Mouse (Mus musculus): Measurements from ENCODE around the gene Olfr1404. TPM values are rescaled to one million over a fixed set of nuclear protein-coding genes. Genes with fewer than 3 reads are reported as not detected.
"Not testable (repeated sequence)": the region's sequence is repeated elsewhere in the genome, so short reads cannot be mapped to it uniquely, and the experiment has no call there.

Gene Olfr1404
- polyA plus RNA-seq (2016; fragmentation: Nextera tagmentation; extraction: Ambion mirVana), result not detected in 2 replicates

DNA sequence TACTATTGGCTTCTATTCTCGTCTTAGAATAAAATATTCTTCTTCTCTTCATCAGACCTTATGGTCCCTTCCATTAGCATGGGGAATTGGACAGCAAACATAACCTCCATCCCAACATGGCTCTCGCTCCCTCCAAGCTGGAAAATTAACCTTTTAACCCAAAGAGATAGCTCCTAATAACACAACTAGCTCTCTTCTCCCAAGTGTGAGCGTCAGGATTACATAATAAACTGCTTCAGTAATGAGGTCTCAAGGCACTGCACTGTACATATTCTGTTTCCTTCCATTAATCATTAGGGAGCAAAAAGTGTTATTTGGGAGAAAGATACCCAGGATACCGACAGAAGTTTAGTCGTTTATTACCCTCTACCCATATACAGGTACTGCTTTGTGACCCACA, at the start of gene Olfr1404:
Olfr1404 (plus strand) TSS at position 301 of the 400 bp plus-strand sequence.
- ATAC-seq (ENCODE audit: insufficient number of reproducible peaks, low FRiP score), result no peak
- Histone ChIP-seq H3K36me3 (no peaks in the 10 kb centered on the region), H3K9ac (no peak within 1 kb of the TSS), H3K27ac (ENCODE audit: poor library complexity, severe bottlenecking) (no peak within 1 kb of the TSS), H3K4me1 (replicated peaks) (no peaks in the 10 kb centered on the region), H3K9me3 (replicated peaks) (no peaks in the 10 kb centered on the region), H3K27me3 (replicated peaks) (no peaks in the 10 kb centered on the region), H3K4me2 (no peak within 1 kb of the TSS), H3K4me3 (no peak within 1 kb of the TSS)
- 74% methylated on average over 5 of the region's 5 CpGs for WGBS

DNA sequence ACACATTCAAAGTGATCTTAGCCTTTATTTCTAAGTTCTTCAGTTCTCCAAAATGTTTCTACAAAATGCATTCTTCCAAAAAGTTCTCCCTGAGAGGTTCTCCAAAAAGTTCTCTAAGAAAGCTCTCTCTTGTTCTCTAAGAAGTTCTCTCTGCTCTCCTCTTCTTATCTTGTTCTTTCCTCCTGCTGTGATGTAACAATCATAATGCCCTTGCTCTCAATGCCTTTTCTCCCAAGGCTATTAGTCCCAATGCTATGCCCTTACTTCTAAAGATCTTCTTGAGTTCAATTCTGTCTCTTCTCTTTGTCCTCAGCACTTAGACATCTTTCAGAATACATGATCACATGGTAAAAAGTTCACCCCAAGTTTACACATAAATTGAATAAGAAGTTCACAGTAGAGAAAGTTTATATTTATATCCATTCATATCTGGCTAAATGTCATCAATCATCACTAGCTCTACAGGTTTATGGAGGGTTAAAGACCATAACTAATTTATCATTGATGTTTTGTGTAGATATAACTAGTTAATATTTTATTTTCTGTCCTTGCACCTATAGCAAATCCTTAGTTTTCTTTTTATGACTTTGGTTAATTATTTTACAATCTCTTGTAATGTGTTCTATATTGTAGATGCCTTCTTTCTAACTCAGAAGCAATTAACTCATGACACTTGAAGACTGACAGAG, 37.9 kb upstream of the Olfr1404 start:
- no peaks in the 10 kb centered on the region for H3K4me1 ChIP-seq (replicated peaks)
- no peak overlapping the region for H3K9ac ChIP-seq
- no peaks in the 10 kb centered on the region for H3K27me3 ChIP-seq (replicated peaks)
- H3K27ac ChIP-seq (ENCODE audit: poor library complexity, severe bottlenecking), result no peak overlapping the region
- ATAC-seq (ENCODE audit: insufficient number of reproducible peaks, low FRiP score), result no peak
- H3K4me2 ChIP-seq, result no peak overlapping the region
- H3K4me3 ChIP-seq, result no peak overlapping the region
- H3K9me3 ChIP-seq (replicated peaks), result 0 out of 2 replicates have a peak, but pooled peaks cover 3% of the 10 kb centered on the region
- no peaks in the 10 kb centered on the region for H3K36me3 ChIP-seq

DNA sequence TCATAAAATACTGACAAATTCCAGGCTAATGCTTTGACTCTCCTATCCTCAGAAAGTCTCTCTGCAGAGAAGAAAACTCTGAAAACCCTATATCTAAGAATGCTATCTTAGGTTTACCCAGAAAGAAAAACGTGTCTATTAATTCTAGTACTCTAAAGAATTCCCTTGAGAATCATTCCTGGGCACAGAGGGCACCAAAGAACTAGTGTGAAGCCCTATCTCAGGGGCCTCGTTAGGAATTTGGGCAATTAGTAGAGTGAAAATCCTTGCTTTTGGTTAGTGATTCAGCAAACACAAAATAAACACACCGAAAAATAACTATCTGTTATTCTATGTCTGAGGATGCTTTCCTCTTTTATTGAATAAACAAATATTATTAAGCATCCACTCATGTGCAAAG, 21.7 kb upstream of the Olfr1404 start, which contains the start of gene Olfr1406:
Olfr1406 (minus strand) TSS at position 101 of the 400 bp plus-strand sequence.
- H3K9ac ChIP-seq, result no peak within 1 kb of the TSS
- H3K27ac ChIP-seq (ENCODE audit: poor library complexity, severe bottlenecking), result no peak within 1 kb of the TSS
- 56% methylated on average over 3 of the region's 3 CpGs for WGBS
- no peak for ATAC-seq (ENCODE audit: insufficient number of reproducible peaks, low FRiP score)
- H3K36me3 ChIP-seq, result no peaks in the 10 kb centered on the region
- H3K9me3 ChIP-seq (replicated peaks), result no peaks in the 10 kb centered on the region
- no peak within 1 kb of the TSS for H3K4me3 ChIP-seq
- no peaks in the 10 kb centered on the region for H3K27me3 ChIP-seq (replicated peaks)
- no peaks in the 10 kb centered on the region for H3K4me1 ChIP-seq (replicated peaks)
- no peak within 1 kb of the TSS for H3K4me2 ChIP-seq

DNA sequence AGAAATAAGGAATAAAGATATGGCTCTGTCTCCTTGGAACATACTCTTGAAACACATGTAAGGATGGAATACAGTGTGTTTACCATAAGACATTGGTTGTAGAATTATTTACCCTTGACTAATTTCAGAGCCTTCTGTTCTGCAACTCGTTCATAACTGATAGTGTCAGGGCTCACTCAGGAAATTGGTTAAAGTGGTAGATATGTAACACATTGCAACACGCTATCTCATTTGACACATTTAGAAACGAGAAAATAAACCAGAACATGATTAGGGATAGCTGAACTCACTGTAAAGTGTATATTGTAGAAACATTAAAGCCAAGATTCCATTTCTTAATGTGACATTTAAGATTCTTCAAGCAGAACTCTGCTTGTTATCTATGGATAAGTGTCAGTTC, 20.1 kb upstream of the Olfr1404 start:
- Histone ChIP-seq H3K27ac (ENCODE audit: poor library complexity, severe bottlenecking) (no peak overlapping the region), H3K4me2 (no peak overlapping the region), H3K9ac (no peak overlapping the region), H3K4me3 (no peak overlapping the region), H3K4me1 (replicated peaks) (no peaks in the 10 kb centered on the region), H3K9me3 (replicated peaks) (no peaks in the 10 kb centered on the region), H3K27me3 (replicated peaks) (no peaks in the 10 kb centered on the region), H3K36me3 (no peaks in the 10 kb centered on the region)
- no peak for ATAC-seq (ENCODE audit: insufficient number of reproducible peaks, low FRiP score)
- 40% methylated on average over 3 of the region's 3 CpGs for WGBS

DNA sequence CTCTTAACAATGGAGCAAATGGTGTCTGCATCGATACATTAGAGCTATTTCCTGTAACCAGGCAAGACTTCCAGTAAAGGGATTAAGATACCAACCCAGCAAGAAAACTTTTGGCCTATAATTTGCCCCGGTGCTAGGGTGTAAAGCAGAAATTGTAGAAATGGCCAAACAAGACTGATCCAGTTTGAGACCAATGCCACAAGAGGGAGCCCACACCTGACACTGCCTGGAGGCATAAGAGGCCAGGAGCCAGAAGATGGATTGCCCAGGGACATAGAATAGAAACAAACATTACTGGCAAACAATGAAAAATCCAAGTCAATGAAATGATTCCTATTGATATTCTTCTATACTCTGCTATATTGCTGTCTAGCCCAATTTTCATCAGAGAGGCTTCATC, 15.8 kb upstream of the Olfr1404 start:
- H3K9me3 ChIP-seq (replicated peaks), result no peaks in the 10 kb centered on the region
- no peak overlapping the region for H3K27ac ChIP-seq (ENCODE audit: poor library complexity, severe bottlenecking)
- no peaks in the 10 kb centered on the region for H3K27me3 ChIP-seq (replicated peaks)
- H3K4me3 ChIP-seq, result no peak overlapping the region
- no peak overlapping the region for H3K4me2 ChIP-seq
- 68% methylated on average over 2 of the region's 2 CpGs for WGBS
- no peaks in the 10 kb centered on the region for H3K36me3 ChIP-seq
- H3K4me1 ChIP-seq (replicated peaks), result no peaks in the 10 kb centered on the region
- ATAC-seq (ENCODE audit: insufficient number of reproducible peaks, low FRiP score), result no peak
- no peak overlapping the region for H3K9ac ChIP-seq

DNA sequence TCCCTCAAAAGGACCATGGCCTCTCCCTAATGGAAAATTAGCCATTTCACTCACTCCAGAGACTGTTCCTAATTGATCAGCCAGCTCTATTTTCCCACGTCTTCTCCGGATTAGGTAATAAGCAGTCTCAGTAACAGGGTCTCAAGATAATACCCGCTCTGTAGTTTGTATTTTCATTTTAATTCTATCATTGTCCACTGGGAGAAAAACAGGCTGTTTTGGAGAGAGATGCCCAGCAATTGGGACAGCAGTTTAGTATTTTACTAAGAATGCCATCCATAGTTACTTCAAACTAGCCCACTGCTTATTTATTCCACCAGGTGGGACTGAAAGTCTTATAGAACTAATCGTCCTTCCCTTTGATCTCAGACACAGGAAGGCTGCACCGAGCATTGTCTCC, 14.7 kb upstream of the Olfr1404 start, which contains the start of gene Olfr218:
Olfr218 (plus strand) TSS at position 301 of the 400 bp plus-strand sequence.
- Histone ChIP-seq H3K36me3 (no peaks in the 10 kb centered on the region), H3K4me3 (no peak within 1 kb of the TSS), H3K9me3 (replicated peaks) (no peaks in the 10 kb centered on the region), H3K4me1 (replicated peaks) (no peaks in the 10 kb centered on the region), H3K27me3 (replicated peaks) (no peaks in the 10 kb centered on the region), H3K4me2 (no peak within 1 kb of the TSS), H3K9ac (no peak within 1 kb of the TSS), H3K27ac (ENCODE audit: poor library complexity, severe bottlenecking) (no peak within 1 kb of the TSS)
- no peak for ATAC-seq (ENCODE audit: insufficient number of reproducible peaks, low FRiP score)
- 72% methylated on average over 5 of the region's 5 CpGs for WGBS

DNA sequence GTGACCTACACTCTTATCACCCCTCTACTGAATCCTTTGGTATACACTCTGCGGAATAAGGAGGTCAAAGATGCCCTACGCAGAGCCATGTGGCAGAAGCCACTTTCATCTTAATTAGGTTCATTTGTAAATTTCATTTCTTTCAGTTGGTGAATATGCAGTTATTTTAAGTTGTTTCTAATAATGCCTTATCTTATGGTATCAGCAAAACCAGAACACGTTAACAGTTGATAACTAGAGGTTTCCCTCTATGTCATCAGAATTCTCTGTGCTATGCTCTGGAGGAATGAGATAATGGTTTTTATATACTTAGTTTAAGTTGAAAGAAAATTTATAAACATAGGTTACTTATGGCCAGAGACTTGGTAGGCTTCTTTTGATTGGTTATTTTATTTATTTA, 4.3 kb downstream of the Olfr1404 start:
- no peaks in the 10 kb centered on the region for H3K4me1 ChIP-seq (replicated peaks)
- H3K9me3 ChIP-seq (replicated peaks), result no peaks in the 10 kb centered on the region
- no peaks in the 10 kb centered on the region for H3K27me3 ChIP-seq (replicated peaks)
- H3K4me2 ChIP-seq, result no peak overlapping the region
- H3K9ac ChIP-seq, result no peak overlapping the region
- no peak for ATAC-seq (ENCODE audit: insufficient number of reproducible peaks, low FRiP score)
- 76% methylated on average over 3 of the region's 3 CpGs for WGBS
- H3K4me3 ChIP-seq, result no peak overlapping the region
- H3K36me3 ChIP-seq, result no peaks in the 10 kb centered on the region
- no peak overlapping the region for H3K27ac ChIP-seq (ENCODE audit: poor library complexity, severe bottlenecking)

DNA sequence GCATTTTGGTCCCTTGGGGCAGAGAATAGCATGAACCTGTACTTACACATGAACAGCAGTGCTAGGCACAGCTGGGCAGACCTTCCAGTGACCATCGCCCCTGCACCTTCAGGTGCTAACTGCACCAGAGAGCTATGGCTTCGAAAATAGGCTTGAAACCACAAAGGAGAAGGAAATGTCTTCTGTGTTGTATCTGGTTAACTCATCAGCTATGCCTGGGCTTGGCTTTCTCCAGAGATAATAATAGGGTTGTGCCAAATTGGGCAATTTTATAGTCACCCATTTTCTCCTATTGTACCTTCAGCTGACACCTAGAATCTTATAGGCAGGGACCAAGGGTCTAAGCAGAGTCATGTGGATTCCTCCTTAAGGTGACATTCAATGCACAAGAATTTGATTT, 14.9 kb downstream of the Olfr1404 start, which contains the start of gene Fcer1a:
Fcer1a (minus strand) TSS at position 134 of the 400 bp plus-strand sequence.
- Histone ChIP-seq H3K27me3 (replicated peaks) (no peaks in the 10 kb centered on the region), H3K36me3 (no peaks in the 10 kb centered on the region), H3K4me2 (no peak within 1 kb of the TSS), H3K4me1 (replicated peaks) (no peaks in the 10 kb centered on the region), H3K9ac (no peak within 1 kb of the TSS), H3K27ac (ENCODE audit: poor library complexity, severe bottlenecking) (no peak within 1 kb of the TSS), H3K4me3 (no peak within 1 kb of the TSS), H3K9me3 (replicated peaks) (no peaks in the 10 kb centered on the region)
- no peak for ATAC-seq (ENCODE audit: insufficient number of reproducible peaks, low FRiP score)
- WGBS, result 72% methylated on average over 2 of the region's 2 CpGs

DNA sequence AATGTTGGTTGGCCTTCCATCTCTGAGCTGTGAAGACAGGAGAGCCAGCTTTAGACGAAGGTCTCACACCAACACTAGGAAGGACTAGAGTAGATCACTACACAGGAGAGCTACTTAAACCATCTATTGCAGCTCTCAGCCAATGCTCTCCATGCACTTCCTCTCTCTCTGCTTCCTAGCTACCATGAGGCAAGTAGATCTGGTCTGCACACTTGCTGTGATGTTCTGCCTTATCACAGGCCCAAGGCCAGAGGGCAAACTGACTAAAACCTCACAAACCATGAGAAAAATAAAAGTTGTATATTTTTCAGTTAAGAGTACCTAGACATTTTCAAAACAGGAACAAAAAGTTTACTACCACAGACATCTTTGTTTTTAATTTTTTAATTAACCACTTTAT, 24.8 kb downstream of the Olfr1404 start:
- not testable (repeated sequence) for H3K9ac ChIP-seq; H3K9me3 ChIP-seq (replicated peaks); H3K4me1 ChIP-seq (replicated peaks); H3K27me3 ChIP-seq (replicated peaks); H3K27ac ChIP-seq (ENCODE audit: poor library complexity, severe bottlenecking); H3K4me3 ChIP-seq; H3K36me3 ChIP-seq; ATAC-seq (ENCODE audit: insufficient number of reproducible peaks, low FRiP score); H3K4me2 ChIP-seq
- 76% methylated on average over 1 of the region's 1 CpGs for WGBS

DNA sequence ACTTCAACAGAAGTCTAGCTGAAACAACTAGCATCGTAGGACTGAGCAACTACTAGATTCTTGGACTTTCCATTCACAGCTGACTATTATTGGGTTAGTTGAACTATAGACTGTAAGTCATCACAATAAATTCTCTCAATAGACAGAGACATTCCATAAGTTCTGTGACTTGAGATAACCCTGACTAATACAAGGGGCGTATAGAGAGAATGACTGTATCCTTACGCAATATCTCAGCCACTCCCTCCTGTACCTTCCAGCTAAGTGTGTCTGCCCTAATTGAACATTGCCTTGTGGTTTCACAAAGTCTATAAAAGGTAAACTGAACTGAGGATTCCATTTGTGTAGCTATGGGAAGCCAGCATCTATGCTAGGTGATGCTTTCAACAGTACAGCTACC, 37.7 kb downstream of the Olfr1404 start:
- Histone ChIP-seq H3K36me3 (no peaks in the 10 kb centered on the region), H3K27ac (ENCODE audit: poor library complexity, severe bottlenecking) (no peak overlapping the region), H3K9me3 (replicated peaks) (no peaks in the 10 kb centered on the region), H3K4me3 (no peak overlapping the region), H3K4me1 (replicated peaks) (no peaks in the 10 kb centered on the region), H3K4me2 (no peak overlapping the region), H3K27me3 (replicated peaks) (no peaks in the 10 kb centered on the region), H3K9ac (no peak overlapping the region)
- ATAC-seq (ENCODE audit: insufficient number of reproducible peaks, low FRiP score), result no peak
- WGBS, result 83% methylated on average over 3 of the region's 3 CpGs

DNA sequence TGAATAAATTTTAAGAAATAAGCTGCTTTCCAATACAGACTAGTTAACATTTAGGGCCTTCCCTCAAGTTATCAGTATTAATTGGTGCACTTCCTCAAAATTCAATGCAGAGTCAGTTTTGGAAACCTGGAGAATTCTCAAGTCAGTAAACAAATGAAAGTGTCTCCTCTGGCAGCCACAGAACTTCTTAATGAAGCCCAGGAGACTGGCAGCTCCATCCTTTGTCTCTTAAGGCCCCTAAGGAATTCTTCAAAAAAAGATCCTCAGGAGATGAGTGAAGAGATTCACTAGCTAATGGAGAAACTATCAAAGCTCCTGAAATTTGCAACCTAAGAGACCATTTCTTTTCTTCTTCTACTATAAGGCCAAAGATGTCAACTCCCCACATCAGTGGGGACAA, 53.5 kb downstream of the Olfr1404 start, which contains the start of gene Olfr418:
Olfr418 (plus strand) TSS at position 301 of the 400 bp plus-strand sequence.
- H3K9ac ChIP-seq, result no peak within 1 kb of the TSS
- H3K36me3 ChIP-seq, result no peaks in the 10 kb centered on the region
- H3K27ac ChIP-seq (ENCODE audit: poor library complexity, severe bottlenecking), result no peak within 1 kb of the TSS
- H3K9me3 ChIP-seq (replicated peaks), result no peaks in the 10 kb centered on the region; the same call in 1 of the 2 replicates
- ATAC-seq (ENCODE audit: insufficient number of reproducible peaks, low FRiP score), result no peak
- H3K4me1 ChIP-seq (replicated peaks), result no peaks in the 10 kb centered on the region
- H3K4me2 ChIP-seq, result no peak within 1 kb of the TSS
- no peaks in the 10 kb centered on the region for H3K27me3 ChIP-seq (replicated peaks)
- H3K4me3 ChIP-seq, result no peak within 1 kb of the TSS

Data from heart, embryonic 12.5 days (tissue).